Mouse (Mus musculus) midbrain, embryonic 16.5 days (tissue): Measurements from ENCODE around the gene Cyp2w1. TPM values are rescaled to one million over a fixed set of nuclear protein-coding genes. Genes with fewer than 3 reads are reported as not detected.
A peak's percentile ranks its signal among the peaks of the same experiment; 100 is the strongest.

Source experiments
- ATAC-seq: fragments of 200-750 bp; cut with Nextera tagmentation; 2 replicates; pipeline ENCODE4 v1.8.0; 2017; ENCODE audit warnings: moderate TSS enrichment
- H3K27ac ChIP-seq: fragments of 300-500 bp; sonication (generic); 2 replicates; pipeline ENCODE4 v1.5.1; 2014; ENCODE audit warnings: mild to moderate bottlenecking, low read length, mixed read lengths
- H3K27me3 ChIP-seq: fragments of 300-500 bp; sonication (generic); 2 replicates; pipeline ENCODE4 v1.6.1; 2014; ENCODE audit warnings: low read depth, low read length, mixed read lengths; ENCODE audit not compliant: control insufficient read depth, insufficient read depth
- H3K36me3 ChIP-seq: fragments of 300-500 bp; sonication (generic); 2 replicates; pipeline ENCODE4 v1.6.1; 2014; ENCODE audit warnings: mild to moderate bottlenecking, low read length, moderate library complexity, mixed read lengths; ENCODE audit not compliant: control insufficient read depth, insufficient read depth
- H3K4me1 ChIP-seq: fragments of 300-500 bp; sonication (generic); 2 replicates; pipeline ENCODE4 v1.6.1; 2014; ENCODE audit warnings: mild to moderate bottlenecking, low read length, mixed read lengths; ENCODE audit not compliant: control insufficient read depth, insufficient read depth
- H3K4me2 ChIP-seq: fragments of 300-500 bp; sonication (generic); 2 replicates; pipeline ENCODE4 v1.6.1; 2014; ENCODE audit warnings: mild to moderate bottlenecking, low read length, mixed read lengths
- H3K4me3 ChIP-seq: fragments of 300-500 bp; sonication (generic); 2 replicates; pipeline ENCODE4 v1.5.1; 2014; ENCODE audit warnings: low read depth, mild to moderate bottlenecking, low read length, moderate library complexity, mixed read lengths
- H3K9ac ChIP-seq: fragments of 300-500 bp; sonication (generic); 2 replicates; pipeline ENCODE4 v1.6.1; 2014; ENCODE audit warnings: low read depth, low read length, mixed read lengths
- H3K9me3 ChIP-seq: fragments of 300-500 bp; sonication (generic); replicated peaks from 2 replicates; pipeline ENCODE4 v1.6.1; 2014; ENCODE audit warnings: mild to moderate bottlenecking, low read length, mixed read lengths; ENCODE audit not compliant: control insufficient read depth, poor library complexity, severe bottlenecking
- WGBS: fragments of 180-500 bp; shearing (Covaris S2); extraction: QIAGEN DNeasy Blood & Tissue Kit; methylation state at CpG from one replicate; pipeline ENCODE4 v1.1.7; 2014; 5-methylcytosine and 5-hydroxymethylcytosine counted together
- polyA plus RNA-seq: library from polyadenylated mRNA; unstranded; fragments of >200 nt; fragmentation: Nextera tagmentation; extraction: Ambion mirVana; gene quantifications from 2 replicates; pipeline ENCODE4 v1.2.1, GENCODE M21; 2015

Gene Cyp2w1
- polyA plus RNA-seq, 1 experiment from 2014 or later, result not detected

DNA sequence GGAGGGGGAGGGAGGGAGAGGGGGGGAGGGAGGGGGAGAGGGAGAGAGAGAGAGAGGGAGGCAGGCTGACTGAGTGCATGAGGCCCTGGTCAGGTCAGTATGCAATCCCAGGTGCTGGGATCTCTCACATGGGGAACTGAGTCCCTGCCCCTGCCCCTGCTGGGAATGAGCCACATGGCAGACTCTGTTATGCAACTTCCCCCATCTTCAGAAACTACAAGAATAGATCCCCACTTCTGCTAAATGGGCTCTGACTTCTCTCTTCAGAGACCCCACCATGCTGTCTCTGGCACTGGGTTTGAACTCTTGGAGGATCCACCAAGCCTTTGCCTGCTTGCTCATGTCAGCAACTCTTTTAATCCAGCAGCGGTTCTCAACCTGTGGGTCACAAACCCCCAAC lies 13.4 kb downstream of the Cyp2w1 start:
- ATAC-seq, result no peak
- Histone ChIP-seq H3K4me2 (no peak overlapping the region), H3K9me3 (no peaks in the 10 kb centered on the region)

DNA sequence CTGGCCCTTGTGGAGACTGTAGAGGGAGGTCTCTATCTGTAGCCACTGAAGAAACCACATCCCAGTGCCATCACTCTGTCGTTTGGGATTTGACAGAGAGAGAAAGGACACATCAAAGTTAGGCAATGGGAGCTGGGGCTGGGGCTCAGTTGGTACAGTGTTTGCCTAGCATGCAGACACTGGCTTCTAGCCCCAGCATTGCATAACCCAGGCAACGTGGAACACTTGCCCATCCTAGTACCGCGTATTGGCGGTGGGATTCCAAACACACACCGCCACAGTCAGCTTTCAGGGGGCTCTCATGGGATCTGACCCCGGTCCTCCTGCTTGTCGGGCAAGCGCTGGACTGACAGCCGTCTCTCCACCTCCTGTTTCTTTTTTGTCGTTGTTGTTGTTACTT lies 14.1 kb downstream of the Cyp2w1 start:
- WGBS, result 73% methylated on average over 11 of the region's 11 CpGs
- Histone ChIP-seq H3K27ac (no peak overlapping the region), H3K4me3 (no peak overlapping the region), H3K9ac (no peak overlapping the region), H3K4me1 (peaks cover 18% of the 10 kb centered on the region), H3K4me2 (no peak overlapping the region), H3K27me3 (no peaks in the 10 kb centered on the region), H3K9me3 (no peaks in the 10 kb centered on the region), H3K36me3 (no peaks in the 10 kb centered on the region)
- ATAC-seq, result no peak

More for the DNA sequence above, 13.4 kb downstream of the Cyp2w1 start:
- H3K27ac ChIP-seq, result no peak overlapping the region
- H3K27me3 ChIP-seq, result no peaks in the 10 kb centered on the region
- WGBS, result 92% methylated on average over 1 of the region's 1 CpGs
- no peak overlapping the region for H3K4me3 ChIP-seq
- H3K4me1 ChIP-seq, result peaks cover 12% of the 10 kb centered on the region
- no peak overlapping the region for H3K9ac ChIP-seq
- H3K36me3 ChIP-seq, result no peaks in the 10 kb centered on the region

DNA sequence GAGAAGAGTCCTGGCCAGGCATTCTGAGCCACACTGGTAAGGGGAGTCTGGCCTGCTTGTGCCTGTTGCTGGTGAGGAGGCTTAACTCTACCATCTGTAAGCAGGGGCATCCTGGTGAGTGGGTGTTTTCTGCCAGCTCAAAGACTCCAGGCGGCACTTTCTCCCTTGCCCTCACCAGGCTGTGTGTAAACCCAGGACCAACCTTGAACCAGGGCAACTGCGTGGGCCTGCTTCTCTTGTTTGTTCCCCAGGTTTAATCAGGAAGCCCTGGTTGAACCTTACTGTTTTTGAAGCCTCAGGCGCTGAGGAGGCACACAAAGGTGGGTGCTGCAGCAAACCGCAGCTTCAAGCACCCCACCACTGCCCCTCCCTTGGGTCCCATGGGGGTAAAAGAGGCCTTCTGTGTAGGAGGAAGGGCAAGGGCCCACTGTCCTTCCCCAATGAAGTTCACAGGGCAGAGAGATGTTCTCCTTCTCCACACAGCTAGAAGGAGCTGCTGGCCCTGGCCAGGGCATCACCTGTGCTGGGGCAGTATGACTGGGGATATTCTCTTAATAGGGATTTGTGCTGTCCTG lies 15.6 kb downstream of the Cyp2w1 start:
- Histone ChIP-seq H3K4me3 (no peak overlapping the region), H3K9me3 (no peaks in the 10 kb centered on the region), H3K36me3 (no peaks in the 10 kb centered on the region), H3K4me2 (no peak overlapping the region), H3K27me3 (no peaks in the 10 kb centered on the region), H3K4me1 (peaks cover 27% of the 10 kb centered on the region), H3K27ac (no peak overlapping the region), H3K9ac (0 out of 2 replicates have a peak overlapping the region, but pooled peaks have one; percentile 14)
- 89% methylated on average over 4 of the region's 4 CpGs for WGBS
- no peak for ATAC-seq

DNA sequence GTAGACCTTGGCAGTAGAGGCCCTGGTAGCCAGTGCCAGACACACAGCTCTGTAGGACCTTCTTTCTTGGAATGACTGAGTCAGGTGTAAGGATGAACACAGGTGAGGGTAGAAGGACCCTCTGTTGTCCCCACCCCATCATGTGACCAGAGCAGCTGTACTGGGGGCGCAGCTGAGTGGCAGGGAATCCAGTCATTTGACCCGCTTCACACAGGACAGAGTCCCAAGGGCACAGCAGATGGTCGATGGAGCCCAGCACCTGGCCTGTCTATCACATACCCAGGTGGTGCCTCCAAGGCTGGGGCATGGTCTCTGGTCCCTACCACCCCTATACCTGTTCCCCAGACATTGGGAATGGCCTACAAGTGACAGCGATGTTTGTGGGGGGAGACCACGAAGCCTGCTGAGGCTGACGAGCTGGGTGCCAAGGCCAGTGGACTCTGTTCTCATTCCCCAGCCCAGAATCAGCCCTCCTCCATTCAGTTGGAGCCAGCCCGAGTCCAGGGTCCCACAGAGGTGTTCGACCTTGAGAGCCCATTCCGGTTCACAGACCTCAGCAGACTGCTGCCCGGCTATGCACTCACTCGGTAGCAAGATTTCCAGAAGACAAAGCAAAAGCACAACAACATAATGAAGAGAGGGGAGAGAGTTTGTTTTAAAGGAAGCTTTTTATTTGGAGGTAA lies 16.4 kb downstream of the Cyp2w1 start:
- Histone ChIP-seq H3K4me2 (no peak overlapping the region), H3K4me1 (peaks cover 29% of the 10 kb centered on the region), H3K9ac (no peak overlapping the region), H3K4me3 (no peak overlapping the region), H3K27ac (no peak overlapping the region), H3K27me3 (no peaks in the 10 kb centered on the region), H3K36me3 (no peaks in the 10 kb centered on the region), H3K9me3 (no peaks in the 10 kb centered on the region)
- 83% methylated on average over 11 of the region's 11 CpGs for WGBS
- no peak for ATAC-seq

DNA sequence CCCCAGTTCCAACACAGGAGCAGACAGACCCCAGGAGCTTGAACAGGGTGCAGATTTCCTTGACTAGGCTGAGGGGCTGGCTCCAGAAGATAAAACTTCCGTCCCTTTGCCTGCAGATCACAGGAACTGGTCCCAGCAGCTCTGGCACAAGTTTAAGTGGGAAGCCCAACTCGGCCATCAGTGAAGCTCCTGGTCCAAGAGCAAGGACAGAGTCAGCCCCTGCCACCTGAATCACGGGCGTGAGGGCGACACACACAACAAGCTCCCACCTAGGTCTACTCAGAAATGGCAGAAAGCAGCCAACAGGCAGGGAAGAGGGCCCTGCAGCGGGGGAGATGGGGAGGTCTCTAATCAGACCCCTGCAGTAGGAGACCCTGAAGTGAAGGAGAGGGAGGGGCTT lies 17.9 kb downstream of the Cyp2w1 start:
- H3K36me3 ChIP-seq, result no peaks in the 10 kb centered on the region
- no peak overlapping the region for H3K4me2 ChIP-seq
- H3K9me3 ChIP-seq, result no peaks in the 10 kb centered on the region
- no peak for ATAC-seq
- H3K27me3 ChIP-seq, result no peaks in the 10 kb centered on the region
- H3K27ac ChIP-seq, result no peak overlapping the region
- H3K4me3 ChIP-seq, result no peak overlapping the region
- 91% methylated on average over 6 of the region's 6 CpGs for WGBS
- H3K4me1 ChIP-seq, result peaks cover 20% of the 10 kb centered on the region
- H3K9ac ChIP-seq, result peak overlapping the region; percentile 34; the same call in 1 of the 2 replicates

DNA sequence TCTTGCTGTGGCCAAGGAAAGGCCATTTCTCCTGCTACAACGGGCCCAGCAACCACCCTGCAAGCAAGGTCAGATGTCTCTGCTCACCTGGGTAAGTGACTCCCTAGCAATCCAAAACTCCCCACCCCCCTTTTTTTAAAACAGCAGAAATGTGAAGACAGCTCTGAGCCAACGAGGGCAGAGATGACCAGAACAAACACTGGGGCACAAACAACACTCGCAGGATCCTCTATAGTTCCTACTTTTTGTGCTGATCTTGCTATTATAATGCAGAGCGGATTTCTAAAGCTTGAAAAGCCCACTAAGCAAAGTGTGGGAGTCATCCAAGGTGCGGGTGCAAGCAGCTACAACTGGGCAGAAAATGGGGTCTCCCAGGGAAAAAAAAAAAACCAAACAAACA lies 18.7 kb downstream of the Cyp2w1 start:
- H3K4me2 ChIP-seq, result peak overlapping the region; percentile 87
- peak overlapping the region; percentile 75 for H3K4me3 ChIP-seq
- H3K9me3 ChIP-seq, result no peaks in the 10 kb centered on the region
- 57% methylated on average over 5 of the region's 5 CpGs for WGBS
- no peak for ATAC-seq
- H3K36me3 ChIP-seq, result no peaks in the 10 kb centered on the region
- H3K4me1 ChIP-seq, result peaks cover 20% of the 10 kb centered on the region
- H3K9ac ChIP-seq, result 0 out of 2 replicates have a peak overlapping the region, but pooled peaks have one; percentile 34
- H3K27ac ChIP-seq, result no peak overlapping the region
- H3K27me3 ChIP-seq, result no peaks in the 10 kb centered on the region

DNA sequence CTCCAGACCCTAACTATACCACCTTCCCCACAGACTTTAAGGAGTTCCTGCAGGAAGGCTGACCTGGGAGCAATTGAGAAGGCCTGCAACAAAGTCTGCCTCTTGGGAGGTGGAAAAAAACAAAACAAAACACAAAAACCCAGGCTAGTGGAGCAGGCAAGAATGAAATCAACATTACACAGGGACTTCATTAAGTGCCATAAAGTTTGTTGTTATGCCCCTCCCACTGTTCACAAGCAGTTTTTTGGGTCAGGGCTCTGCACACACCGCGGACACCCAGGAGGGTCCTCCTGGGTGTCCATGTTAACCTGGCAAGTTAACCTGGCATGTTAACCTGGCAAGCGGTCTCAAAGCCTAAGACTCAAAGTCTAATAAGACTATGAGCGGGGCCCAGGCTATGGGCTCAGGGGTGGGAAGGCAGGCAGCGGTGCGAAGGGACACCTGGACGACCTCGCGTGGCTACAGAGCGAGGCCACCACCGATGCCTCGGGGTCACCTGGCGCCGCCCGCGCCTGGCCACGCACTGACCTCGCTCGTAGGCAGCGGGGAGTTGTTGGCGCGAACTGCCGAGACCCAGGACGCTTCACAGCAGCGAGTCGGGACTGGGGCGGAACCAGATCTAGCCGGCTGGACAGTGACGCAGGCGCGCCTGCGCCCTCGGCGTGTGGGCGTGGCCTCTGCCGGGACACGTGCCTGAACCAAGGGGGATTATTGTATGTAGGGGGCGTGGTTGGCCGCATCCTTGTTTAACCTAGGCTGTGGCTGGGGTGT lies 19.4 kb downstream of the Cyp2w1 start:
- peak overlapping the region; percentile 87 for H3K4me2 ChIP-seq
- H3K4me3 ChIP-seq, result peak overlapping the region; percentile 75
- H3K27me3 ChIP-seq, result no peaks in the 10 kb centered on the region
- peak overlapping the region; percentile 89 for H3K9ac ChIP-seq
- peaks cover 20% of the 10 kb centered on the region for H3K4me1 ChIP-seq
- peak; percentile 92 for ATAC-seq
- H3K36me3 ChIP-seq, result no peaks in the 10 kb centered on the region
- H3K9me3 ChIP-seq, result no peaks in the 10 kb centered on the region
- 2% methylated on average over 39 of the region's 39 CpGs for WGBS
- peak overlapping the region; percentile 79 for H3K27ac ChIP-seq

DNA sequence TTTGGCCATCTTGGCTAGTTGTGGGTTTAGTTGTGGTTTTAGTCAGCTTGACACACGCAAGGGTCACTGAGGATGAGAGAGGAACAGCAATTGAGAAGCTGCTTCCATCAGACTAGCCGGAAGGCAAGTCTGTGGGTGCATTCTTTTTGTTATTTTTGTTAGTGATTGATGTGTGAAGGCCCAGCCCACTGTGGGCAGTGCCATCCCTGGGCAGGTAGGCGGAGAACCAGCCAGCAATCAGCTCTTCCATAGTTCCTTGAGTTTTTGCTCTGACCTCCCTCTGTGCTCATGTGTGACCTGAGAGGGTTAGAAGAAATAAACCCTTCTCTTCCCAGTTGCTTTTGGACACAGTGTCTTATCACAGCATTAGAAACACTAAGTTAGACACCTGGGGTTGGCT lies 20.7 kb downstream of the Cyp2w1 start:
- Histone ChIP-seq H3K9ac (no peak overlapping the region), H3K27ac (no peak overlapping the region), H3K4me3 (no peak overlapping the region), H3K4me1 (peaks cover 20% of the 10 kb centered on the region), H3K9me3 (no peaks in the 10 kb centered on the region), H3K36me3 (no peaks in the 10 kb centered on the region), H3K27me3 (no peaks in the 10 kb centered on the region), H3K4me2 (peak overlapping the region; percentile 87)
- 90% methylated on average over 3 of the region's 3 CpGs for WGBS
- no peak for ATAC-seq
